Mouse (Mus musculus) kidney, postnatal 0 days (tissue): ENCODE data around the gene Slc3a2. TPM values are rescaled to one million over a fixed set of nuclear protein-coding genes. Genes with fewer than 3 reads are reported as not detected.
A peak's percentile ranks its signal among the peaks of the same experiment; 100 is the strongest.

Source experiments
- ATAC-seq: fragments of 200-750 bp; cut with Nextera tagmentation; replicated peaks from 2 replicates; pipeline ENCODE4 v1.8.0; 2017; ENCODE audit warnings: low read depth, moderate number of reproducible peaks, moderate TSS enrichment, moderate library complexity; ENCODE audit not compliant: low FRiP score
- DNase-seq: peaks from one replicate; pipeline ENCODE4 v3.0.0-alpha.2; 2016; ENCODE audit warnings: low spot score
- H3K27ac ChIP-seq: fragments of 300-500 bp; sonication (generic); 2 replicates; pipeline ENCODE4 v1.5.1; 2014; ENCODE audit warnings: mild to moderate bottlenecking
- H3K27me3 ChIP-seq: fragments of 300-500 bp; sonication (generic); 2 replicates; pipeline ENCODE4 v1.6.1; 2014; ENCODE audit warnings: low read length, mixed read lengths; ENCODE audit not compliant: insufficient read depth
- H3K36me3 ChIP-seq: fragments of 300-500 bp; sonication (generic); 2 replicates; pipeline ENCODE4 v1.6.1; 2014; ENCODE audit warnings: low read length, mixed read lengths; ENCODE audit not compliant: insufficient read depth
- H3K4me1 ChIP-seq: fragments of 300-500 bp; sonication (generic); replicated peaks from 2 replicates; pipeline ENCODE4 v1.6.1; 2014; ENCODE audit warnings: antibody characterized with exemption, low read length, mixed read lengths; ENCODE audit not compliant: insufficient read depth
- H3K4me2 ChIP-seq: fragments of 300-500 bp; sonication (generic); 2 replicates; pipeline ENCODE4 v1.6.1; 2014; ENCODE audit warnings: mild to moderate bottlenecking, low read length, moderate library complexity, mixed read lengths
- H3K4me3 ChIP-seq: fragments of 300-500 bp; sonication (generic); replicated peaks from 2 replicates; pipeline ENCODE4 v1.5.1; 2014; ENCODE audit warnings: low read depth, low read length
- H3K9ac ChIP-seq: fragments of 300-500 bp; sonication (generic); 2 replicates; pipeline ENCODE4 v1.6.1; 2014; ENCODE audit warnings: low read depth, low read length
- H3K9me3 ChIP-seq: fragments of 300-500 bp; sonication (generic); replicated peaks from 2 replicates; pipeline ENCODE4 v1.6.1; 2016; ENCODE audit warnings: low read length, inconsistent platforms, mixed read lengths
- CTCF ChIP-seq: IDR thresholded peaks from 2 replicates; pipeline ENCODE4 v1.5.1; 2016; ENCODE audit warnings: antibody characterized with exemption, low read depth, mild to moderate bottlenecking, moderate library complexity
- whole genome bisulfite sequencing: fragments of 180-500 bp; shearing (Covaris S2); extraction: QIAGEN DNeasy Blood & Tissue Kit; methylation state at CpG from one replicate; pipeline ENCODE4 v1.1.7; 2014; 5-methylcytosine and 5-hydroxymethylcytosine counted together
- polyA plus RNA-seq: library from polyadenylated mRNA; unstranded; fragments of >200 nt; fragmentation: Nextera tagmentation; extraction: Ambion mirVana; gene quantifications from 2 replicates; pipeline ENCODE4 v1.2.1, GENCODE M21; 2015

Gene Slc3a2
- polyA plus RNA-seq, 1 experiment from 2014 or later = 151 TPM

DNA sequence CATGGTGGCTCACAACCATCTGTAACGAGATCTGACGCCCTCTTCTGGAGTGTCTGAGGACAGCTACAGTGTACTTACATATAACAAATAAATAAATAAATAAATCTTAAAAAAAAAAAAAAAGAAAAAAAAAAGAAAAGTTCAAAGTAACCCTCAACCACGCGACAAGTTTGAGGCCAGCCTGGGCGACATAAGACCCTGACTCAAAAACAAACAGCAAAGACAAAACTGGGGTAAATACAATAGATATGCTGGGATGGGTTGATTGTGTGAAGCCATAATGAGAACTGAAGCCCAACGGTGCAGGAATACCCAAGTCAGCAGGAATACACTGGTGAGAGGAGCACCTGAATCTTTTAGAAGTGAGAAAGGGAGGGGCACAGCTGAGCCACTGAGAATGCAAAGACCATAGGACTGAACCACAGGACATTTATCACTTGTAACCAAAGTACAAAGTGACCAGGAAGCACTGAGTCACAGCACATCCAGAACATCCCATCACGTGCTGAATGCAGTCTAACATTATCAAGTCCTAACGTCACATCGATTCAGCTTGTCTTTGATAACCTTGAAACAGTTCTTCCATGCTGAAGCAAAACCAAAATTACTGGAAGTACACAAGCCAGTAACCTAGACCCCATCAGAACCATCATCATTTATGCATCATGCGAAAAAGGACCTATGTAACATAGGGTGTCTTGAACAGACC, 6.2 kb downstream of the Slc3a2 start:
- no peak for TF ChIP-seq CTCF
- Histone ChIP-seq H3K27ac (no peak overlapping the region), H3K27me3 (no peaks in the 10 kb centered on the region), H3K4me2 (no peak overlapping the region), H3K4me1 (peaks cover under 1% of the 10 kb centered on the region; the same call in 1 of the 2 replicates), H3K9me3 (no peaks in the 10 kb centered on the region), H3K4me3 (no peak overlapping the region), H3K36me3 (no peaks in the 10 kb centered on the region), H3K9ac (no peak overlapping the region)
- 76% methylated on average over 8 of the region's 10 CpGs for WGBS
- ATAC-seq (no peak), DNase-seq (no peak)

DNA sequence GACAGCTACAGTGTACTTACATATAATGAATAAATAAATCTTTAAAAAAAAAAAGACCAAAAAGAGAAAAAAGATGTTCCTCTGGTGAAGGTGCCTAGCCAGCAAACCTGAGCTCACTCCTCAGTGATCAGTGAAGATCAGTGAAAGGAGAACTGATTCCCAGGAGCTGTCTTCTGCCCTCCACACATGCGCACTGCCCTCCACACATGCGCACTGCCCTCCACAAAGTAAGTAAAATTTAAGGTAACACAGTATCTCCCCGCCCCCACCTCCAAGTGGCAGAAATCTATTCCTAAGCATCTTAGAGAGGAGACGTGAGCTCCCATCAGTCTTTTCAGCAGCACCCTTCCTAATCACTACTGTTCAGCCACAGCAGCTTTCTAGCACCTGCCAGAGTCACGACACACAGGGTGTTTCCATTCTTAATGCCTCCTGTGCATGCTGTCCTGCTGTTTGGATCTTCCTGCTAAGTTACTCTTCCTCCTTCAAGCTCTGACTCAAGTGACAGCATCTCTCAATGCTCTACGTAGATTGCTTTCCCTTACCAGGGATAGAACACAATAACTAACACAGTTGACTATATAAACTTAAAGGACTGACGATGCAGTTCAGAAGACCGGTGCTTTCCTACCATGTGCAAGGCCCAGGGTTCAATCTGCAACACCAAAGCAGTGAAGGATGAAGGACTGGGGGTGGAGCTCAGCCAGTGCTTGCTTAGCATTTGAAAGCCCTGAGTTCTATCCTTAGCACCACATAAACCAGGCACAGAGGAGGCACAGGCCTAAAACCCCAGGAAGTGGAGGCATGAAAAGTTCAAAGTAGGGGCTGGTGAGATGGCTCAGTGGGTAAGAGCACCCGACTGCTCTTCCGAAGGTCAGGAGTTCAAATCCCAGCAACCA, 7.1 kb downstream of the Slc3a2 start:
- no peak overlapping the region for H3K4me3 ChIP-seq
- no peaks in the 10 kb centered on the region for H3K9me3 ChIP-seq
- no peaks in the 10 kb centered on the region for H3K36me3 ChIP-seq
- DNase-seq (no peak), ATAC-seq (no peak)
- H3K27ac ChIP-seq = no peak overlapping the region
- H3K27me3 ChIP-seq = no peaks in the 10 kb centered on the region
- peaks cover under 1% of the 10 kb centered on the region; the same call in 1 of the 2 replicates for H3K4me1 ChIP-seq
- H3K4me2 ChIP-seq = no peak overlapping the region
- WGBS = 78% methylated on average over 10 of the region's 10 CpGs
- H3K9ac ChIP-seq = no peak overlapping the region
- no peak for TF ChIP-seq CTCF

DNA sequence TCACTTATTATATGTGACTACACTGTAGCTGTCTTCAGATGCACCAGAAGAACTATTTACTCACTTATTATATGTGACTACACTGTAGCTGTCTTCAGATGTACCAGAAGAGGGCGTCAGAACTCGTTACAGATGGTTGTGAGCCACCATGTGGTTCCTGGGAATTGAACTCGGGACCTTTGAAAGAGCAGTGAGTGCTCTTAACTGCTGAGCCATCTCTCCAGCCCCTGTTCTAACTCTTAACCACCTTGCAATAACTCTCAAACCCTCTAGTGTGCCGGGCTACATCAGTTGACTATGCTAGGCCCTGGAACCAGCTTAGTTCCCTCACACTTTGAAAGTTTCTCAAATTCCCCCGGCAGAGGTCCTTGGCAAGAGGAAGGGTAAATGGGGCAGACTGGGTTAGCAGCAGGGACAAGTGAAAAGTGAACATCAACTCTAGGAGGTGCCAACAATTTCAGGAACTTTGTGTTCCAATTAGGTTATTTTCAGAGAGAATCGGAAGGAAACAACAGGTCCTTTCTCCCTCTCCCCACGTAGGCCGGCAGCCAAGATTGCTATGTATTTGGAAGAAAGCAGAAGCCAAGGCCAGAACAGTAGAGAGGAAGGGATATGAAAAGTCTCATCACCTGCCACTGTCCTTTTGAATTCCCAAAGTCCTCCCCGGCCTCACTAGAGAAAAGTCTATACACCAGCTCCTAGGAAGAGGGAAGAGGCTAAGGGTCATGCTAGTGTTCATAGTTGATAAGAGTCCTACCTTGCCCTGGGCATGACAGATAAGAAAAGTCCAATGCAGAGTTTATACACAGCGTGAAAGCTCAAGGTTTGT, 8.3 kb downstream of the Slc3a2 start:
- no peak overlapping the region for H3K27ac ChIP-seq
- TF ChIP-seq CTCF = peak; percentile 34; the same call in 1 of the 2 replicates
- peaks cover 11% of the 10 kb centered on the region; the same call in 1 of the 2 replicates for H3K4me1 ChIP-seq
- WGBS = 75% methylated on average over 10 of the region's 10 CpGs
- peaks cover 10% of the 10 kb centered on the region; the same call in 1 of the 2 replicates for H3K36me3 ChIP-seq
- ATAC-seq (no peak), DNase-seq (no peak)
- H3K4me2 ChIP-seq = no peak overlapping the region
- no peaks in the 10 kb centered on the region for H3K9me3 ChIP-seq
- H3K4me3 ChIP-seq = no peak overlapping the region
- H3K9ac ChIP-seq = no peak overlapping the region
- H3K27me3 ChIP-seq = no peaks in the 10 kb centered on the region

DNA sequence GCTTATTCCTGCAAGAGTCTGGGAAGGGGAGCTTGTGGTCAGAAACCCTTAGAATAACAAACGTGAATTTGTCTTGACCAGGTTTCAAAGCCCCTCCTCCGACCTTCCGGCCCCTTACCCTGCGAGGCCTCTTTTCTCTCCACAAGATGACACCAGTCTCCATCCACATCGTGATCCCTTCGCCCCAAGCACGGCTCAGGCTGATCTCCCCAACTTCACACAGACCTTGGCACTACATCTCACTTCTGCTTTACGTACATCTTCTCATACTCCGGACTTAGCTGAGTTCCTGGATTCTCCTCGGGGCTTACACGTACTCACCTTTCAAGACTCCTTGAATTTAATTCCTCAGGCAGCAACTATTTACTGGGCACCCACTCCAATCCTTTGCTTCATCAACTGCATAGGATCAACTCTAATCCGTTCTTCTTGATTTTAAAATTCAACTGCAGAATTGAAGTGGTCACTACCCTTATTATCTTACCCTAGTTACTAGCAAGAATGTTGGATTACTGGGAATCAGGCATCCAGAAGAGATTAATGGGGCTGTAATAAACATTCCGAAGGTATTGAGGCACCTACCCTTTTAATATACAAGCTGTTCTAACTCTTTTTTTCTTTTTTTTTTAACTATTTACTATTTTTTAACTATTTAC, 9.0 kb downstream of the Slc3a2 start:
- Histone ChIP-seq H3K27me3 (no peaks in the 10 kb centered on the region), H3K4me3 (peak overlapping the region; percentile 63), H3K9me3 (no peaks in the 10 kb centered on the region), H3K27ac (peak overlapping the region; percentile 94), H3K4me1 (peaks cover 11% of the 10 kb centered on the region; the same call in 1 of the 2 replicates), H3K4me2 (peak overlapping the region; percentile 79), H3K9ac (peak overlapping the region; percentile 70), H3K36me3 (peaks cover 17% of the 10 kb centered on the region)
- no peak for DNase-seq
- WGBS = 4% methylated on average over 13 of the region's 13 CpGs
- TF ChIP-seq CTCF = no peak
- peak; percentile 12 for ATAC-seq

DNA sequence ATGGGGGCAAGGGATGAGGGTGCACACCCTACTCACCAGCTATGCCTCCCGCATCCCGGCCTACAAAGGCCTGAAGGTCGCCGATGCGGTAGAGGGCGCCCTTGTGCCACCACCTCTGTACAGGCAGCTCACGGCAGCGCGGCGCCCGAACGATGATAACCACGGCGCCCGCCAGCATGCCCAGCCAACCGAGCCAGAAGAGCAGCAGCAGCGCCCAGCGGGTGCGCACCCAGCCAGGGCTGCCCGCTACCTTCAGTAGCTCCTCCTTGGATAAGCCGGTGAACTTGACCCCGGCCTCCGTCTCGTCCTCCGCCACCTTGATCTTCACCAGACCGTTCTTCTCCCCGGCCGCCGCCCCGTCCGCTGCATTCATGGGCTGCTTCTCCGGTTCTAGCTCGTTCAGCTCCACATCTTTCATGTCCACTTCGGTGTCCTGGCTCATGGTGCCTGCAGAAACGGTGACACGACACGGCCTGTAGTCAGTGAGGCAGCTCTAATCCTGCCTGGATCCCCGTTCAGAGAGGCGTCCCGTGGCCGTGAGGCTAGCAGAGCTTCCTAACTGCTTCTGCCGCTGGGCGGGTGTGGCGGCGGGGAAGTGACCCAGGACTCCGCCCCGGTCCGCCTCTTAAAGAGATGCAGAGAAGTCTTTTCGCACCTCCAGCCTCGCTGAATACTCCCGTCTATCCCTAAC, 9.7 kb downstream of the Slc3a2 start:
- Histone ChIP-seq H3K4me1 (peaks cover 11% of the 10 kb centered on the region; the same call in 1 of the 2 replicates), H3K4me2 (peak overlapping the region; percentile 79), H3K36me3 (peaks cover 24% of the 10 kb centered on the region), H3K9ac (peak overlapping the region; percentile 70), H3K27me3 (no peaks in the 10 kb centered on the region), H3K27ac (peak overlapping the region; percentile 94), H3K9me3 (no peaks in the 10 kb centered on the region), H3K4me3 (peak overlapping the region; percentile 63)
- DNase-seq (peak; percentile 93), ATAC-seq (peak; percentile 90)
- TF ChIP-seq CTCF = peak; percentile 74
- 0% methylated on average over 51 of the region's 51 CpGs for WGBS
